Mouse (Mus musculus) embryonic facial prominence, embryonic 10.5 days (tissue): ENCODE data around the gene Zwilch. TPM values are rescaled to one million over a fixed set of nuclear protein-coding genes. Genes with fewer than 3 reads are reported as not detected.

Experiments used
- DNase-seq: peaks from one replicate; pipeline ENCODE4 v3.0.0-alpha.2; 2017; ENCODE audit warnings: low spot score
- H3K27ac ChIP-seq: fragments of 300-500 bp; sonication (generic); replicated peaks from 2 replicates; pipeline ENCODE4 v1.5.1; 2016; ENCODE audit warnings: mild to moderate bottlenecking
- H3K27me3 ChIP-seq: fragments of 300-500 bp; sonication (generic); replicated peaks from 2 replicates; pipeline ENCODE4 v1.6.1; 2016; ENCODE audit warnings: low read depth, mild to moderate bottlenecking; ENCODE audit not compliant: poor library complexity, severe bottlenecking
- H3K36me3 ChIP-seq: fragments of 300-500 bp; sonication (generic); replicated peaks from 2 replicates; pipeline ENCODE4 v1.6.1; 2016; ENCODE audit warnings: mild to moderate bottlenecking, moderate library complexity
- H3K4me1 ChIP-seq: fragments of 300-500 bp; sonication (generic); 2 replicates; pipeline ENCODE4 v1.6.1; 2016
- H3K4me3 ChIP-seq: fragments of 300-500 bp; sonication (generic); 2 replicates; pipeline ENCODE4 v1.5.1; 2016; ENCODE audit warnings: mild to moderate bottlenecking, moderate library complexity
- H3K9me3 ChIP-seq: fragments of 300-500 bp; sonication (generic); 2 replicates; pipeline ENCODE4 v1.6.1; 2016; ENCODE audit warnings: mild to moderate bottlenecking
- WGBS: fragments of 180-500 bp; shearing (Covaris S2); methylation state at CpG from one replicate; pipeline ENCODE4 v1.1.7; 2016; 5-methylcytosine and 5-hydroxymethylcytosine counted together
- polyA plus RNA-seq: library from polyadenylated mRNA; unstranded; fragments of >200 nt; fragmentation: Nextera tagmentation; extraction: Ambion mirVana; gene quantifications from 2 replicates; pipeline ENCODE4 v1.2.1, GENCODE M21; 2016

Gene Zwilch
- polyA plus RNA-seq, 1 experiment from 2014 or later: 43.7 TPM

DNA sequence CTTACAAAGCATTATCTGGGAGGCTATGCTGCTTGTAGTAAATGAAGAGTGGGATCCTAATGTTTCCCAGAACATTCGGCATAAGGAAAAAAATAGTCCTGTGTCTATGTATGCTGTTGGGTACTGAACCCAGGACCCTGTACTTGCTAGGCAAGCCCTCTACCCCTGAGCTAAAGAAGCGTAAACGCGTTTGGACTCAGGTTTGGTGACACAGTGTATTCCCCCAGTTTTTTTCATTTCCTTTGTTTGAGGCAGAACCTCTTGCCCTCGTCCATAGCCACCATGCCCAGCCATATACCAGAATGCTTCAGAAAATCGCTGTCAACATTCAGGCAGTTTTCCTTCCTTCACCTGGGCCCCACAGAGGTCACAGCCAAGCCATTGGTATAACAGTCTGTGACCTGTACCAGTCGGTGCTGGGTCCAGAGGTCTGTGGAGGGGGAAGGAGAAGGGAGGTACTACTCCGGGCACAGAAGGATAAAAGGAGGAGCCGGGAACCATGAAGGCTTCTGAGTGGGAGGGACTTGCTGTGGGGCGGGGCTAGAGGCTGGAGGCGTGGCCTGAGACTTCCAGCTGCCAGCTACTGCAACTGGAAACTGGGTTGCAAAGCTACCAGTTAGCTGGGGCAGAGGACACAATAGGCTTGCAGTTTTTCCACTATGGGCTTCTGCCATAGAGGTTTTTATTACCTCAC, 52.2 kb downstream of the Zwilch start:
- Histone ChIP-seq H3K36me3 (no peaks in the 10 kb centered on the region), H3K27me3 (no peaks in the 10 kb centered on the region), H3K27ac (no peak overlapping the region), H3K4me1 (peaks cover 6% of the 10 kb centered on the region), H3K9me3 (no peaks in the 10 kb centered on the region), H3K4me3 (no peak overlapping the region)
- 37% methylated on average over 11 of the region's 11 CpGs for WGBS
- peak; percentile 48 for DNase-seq

DNA sequence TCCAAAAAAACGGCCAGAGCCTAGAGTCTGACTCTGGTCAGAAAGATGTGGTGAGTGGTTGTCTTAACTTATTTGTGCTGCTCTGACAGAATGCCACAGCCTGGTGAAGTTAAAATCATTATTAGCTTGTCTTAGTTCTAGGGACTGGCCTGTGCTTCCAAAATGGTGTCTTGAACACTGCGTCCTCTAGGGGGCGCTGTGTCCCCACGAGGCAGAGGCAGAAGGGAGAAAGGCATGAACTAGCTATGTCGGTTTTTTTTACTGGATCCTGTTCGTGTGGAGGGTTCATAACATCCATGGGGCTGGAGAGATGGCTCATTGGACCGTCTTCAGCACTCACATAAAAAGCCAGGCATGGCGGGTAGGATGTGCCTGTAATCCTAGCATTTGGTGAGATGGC, 53.0 kb downstream of the Zwilch start:
- Histone ChIP-seq H3K36me3 (no peaks in the 10 kb centered on the region), H3K27me3 (no peaks in the 10 kb centered on the region), H3K9me3 (no peaks in the 10 kb centered on the region), H3K27ac (no peak overlapping the region), H3K4me3 (no peak overlapping the region), H3K4me1 (peaks cover 6% of the 10 kb centered on the region)
- WGBS: 31% methylated on average over 8 of the region's 8 CpGs
- DNase-seq: peak; percentile 74

DNA sequence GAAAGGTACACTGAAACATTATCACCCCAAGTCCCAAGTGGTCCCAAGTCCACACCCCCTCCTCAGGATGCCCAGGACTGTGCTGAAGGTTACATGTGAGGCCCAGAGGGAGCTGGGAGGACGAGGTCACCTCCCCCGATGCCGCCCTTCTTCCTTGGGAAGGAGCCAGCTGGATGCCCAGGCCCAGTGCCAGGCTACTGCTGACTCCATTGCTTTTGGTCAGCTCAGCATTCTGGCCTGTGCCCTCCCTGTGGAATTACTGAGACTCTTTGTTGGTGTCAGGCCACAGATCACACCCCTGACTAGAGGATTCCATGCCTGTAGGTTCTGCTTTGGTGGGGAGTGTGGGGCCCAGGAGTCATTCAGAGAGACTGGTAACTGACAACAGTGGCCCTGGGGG, 56.0 kb downstream of the Zwilch start, which contains the start of gene Lctl:
Gene Lctl, plus strand, starts transcription at position 272 of the 400 bp plus-strand sequence.
- Histone ChIP-seq H3K9me3 (no peaks in the 10 kb centered on the region), H3K4me1 (peaks cover 15% of the 10 kb centered on the region), H3K27ac (no peak within 1 kb of the TSS), H3K27me3 (no peaks in the 10 kb centered on the region), H3K4me3 (no peak within 1 kb of the TSS), H3K36me3 (no peaks in the 10 kb centered on the region)
- 77% methylated on average over 3 of the region's 3 CpGs for WGBS
- no peak for DNase-seq

DNA sequence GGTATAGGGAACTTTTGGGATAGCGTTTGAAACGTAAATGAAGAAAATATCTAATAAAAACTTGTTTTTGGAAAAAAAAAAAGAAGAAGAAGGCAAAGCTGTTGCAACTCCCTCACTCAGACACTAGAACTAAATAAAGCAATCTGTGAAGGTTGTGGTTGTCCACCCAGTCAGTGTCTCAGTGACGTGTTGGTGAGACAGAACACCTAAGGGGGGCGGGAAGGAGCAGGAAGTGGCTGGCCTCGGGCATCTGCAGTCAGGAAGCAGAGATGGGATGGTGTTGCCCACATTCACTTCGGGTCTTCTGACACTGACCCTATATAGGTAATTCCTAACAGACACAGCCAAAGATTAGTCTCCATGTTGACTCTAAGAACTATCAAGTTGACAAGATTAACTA, 57.1 kb downstream of the Zwilch start:
- H3K4me3 ChIP-seq: no peak overlapping the region
- no peaks in the 10 kb centered on the region for H3K9me3 ChIP-seq
- no peak overlapping the region for H3K27ac ChIP-seq
- WGBS: 82% methylated on average over 6 of the region's 6 CpGs
- DNase-seq: no peak
- no peaks in the 10 kb centered on the region for H3K27me3 ChIP-seq
- H3K36me3 ChIP-seq: no peaks in the 10 kb centered on the region
- peaks cover 11% of the 10 kb centered on the region for H3K4me1 ChIP-seq

DNA sequence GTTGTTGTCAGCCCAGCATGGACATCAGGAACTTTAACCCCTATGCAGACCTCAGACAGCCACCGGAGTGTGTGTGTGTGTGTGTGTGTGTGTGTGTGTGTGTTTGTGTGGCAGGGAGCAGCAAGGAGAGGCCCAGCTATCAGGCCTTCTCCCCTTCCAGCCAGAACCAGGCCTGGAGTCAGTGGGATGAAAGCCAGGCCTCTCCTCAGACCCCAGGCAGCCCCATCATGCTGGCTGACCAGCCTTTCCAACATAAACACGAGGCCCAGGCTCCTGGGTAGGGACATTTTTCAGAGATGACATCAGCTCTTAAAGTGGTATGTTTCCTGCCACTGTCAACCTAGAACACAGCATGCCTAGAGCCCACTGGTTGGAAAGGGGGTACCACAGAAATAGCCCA, 58.3 kb downstream of the Zwilch start:
- Histone ChIP-seq H3K36me3 (no peaks in the 10 kb centered on the region), H3K9me3 (no peaks in the 10 kb centered on the region), H3K27me3 (no peaks in the 10 kb centered on the region), H3K4me3 (no peak overlapping the region), H3K4me1 (peaks cover 11% of the 10 kb centered on the region; the same call in 1 of the 2 replicates), H3K27ac (no peak overlapping the region; the same call in 1 of the 2 replicates)
- peak; percentile 63 for DNase-seq
- 52% methylated on average over 2 of the region's 2 CpGs for WGBS

DNA sequence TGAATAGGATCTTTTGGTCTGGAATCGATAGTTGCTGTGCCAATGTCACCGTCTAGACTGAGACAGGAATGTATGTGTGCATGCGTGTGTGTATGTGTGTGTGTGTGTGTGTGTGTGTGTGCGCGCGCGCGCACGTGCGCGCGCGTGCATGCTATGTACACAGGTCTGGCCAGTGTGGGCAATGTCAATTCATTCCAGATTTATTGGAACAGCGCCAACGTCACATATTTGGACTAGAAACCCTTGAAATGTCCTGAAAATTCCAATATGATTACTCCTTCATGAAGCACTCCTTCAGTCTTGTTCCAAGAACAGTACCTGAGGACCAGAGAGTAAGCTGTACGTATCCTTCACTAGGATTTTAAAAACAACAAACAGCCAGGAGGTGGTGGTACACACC, 62.4 kb downstream of the Zwilch start:
- no peak overlapping the region for H3K4me3 ChIP-seq
- H3K27ac ChIP-seq: no peak overlapping the region
- H3K36me3 ChIP-seq: no peaks in the 10 kb centered on the region
- 96% methylated on average over 16 of the region's 16 CpGs for WGBS
- no peak for DNase-seq
- no peaks in the 10 kb centered on the region for H3K9me3 ChIP-seq
- H3K27me3 ChIP-seq: no peaks in the 10 kb centered on the region
- H3K4me1 ChIP-seq: peaks cover 11% of the 10 kb centered on the region; the same call in 1 of the 2 replicates

DNA sequence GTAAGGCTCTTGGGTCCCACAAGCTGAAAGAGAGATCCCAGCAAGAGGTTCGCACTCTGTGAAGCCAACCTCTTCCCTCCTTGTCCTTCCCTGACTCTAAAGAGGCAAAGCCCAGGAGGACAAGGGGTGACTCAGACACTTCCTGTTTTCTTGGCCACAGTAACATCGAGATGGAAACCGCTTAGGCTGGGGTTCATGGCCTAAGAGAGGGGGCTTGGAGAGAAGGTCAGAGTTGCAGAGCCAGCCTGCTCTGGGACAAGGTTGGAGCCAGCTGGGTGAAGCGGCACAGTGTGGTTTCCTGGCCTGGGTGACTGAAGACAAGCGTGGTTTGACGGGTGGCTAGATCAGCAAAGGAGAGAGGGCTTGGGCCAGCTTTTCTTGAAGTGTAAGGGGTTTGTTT, 67.6 kb downstream of the Zwilch start:
- DNase-seq: no peak
- 82% methylated on average over 6 of the region's 6 CpGs for WGBS
- Histone ChIP-seq H3K27me3 (0 out of 2 replicates have a peak, but pooled peaks cover 5% of the 10 kb centered on the region), H3K4me3 (no peak overlapping the region), H3K27ac (no peak overlapping the region), H3K36me3 (no peaks in the 10 kb centered on the region), H3K9me3 (no peaks in the 10 kb centered on the region), H3K4me1 (no peaks in the 10 kb centered on the region; the same call in 1 of the 2 replicates)

DNA sequence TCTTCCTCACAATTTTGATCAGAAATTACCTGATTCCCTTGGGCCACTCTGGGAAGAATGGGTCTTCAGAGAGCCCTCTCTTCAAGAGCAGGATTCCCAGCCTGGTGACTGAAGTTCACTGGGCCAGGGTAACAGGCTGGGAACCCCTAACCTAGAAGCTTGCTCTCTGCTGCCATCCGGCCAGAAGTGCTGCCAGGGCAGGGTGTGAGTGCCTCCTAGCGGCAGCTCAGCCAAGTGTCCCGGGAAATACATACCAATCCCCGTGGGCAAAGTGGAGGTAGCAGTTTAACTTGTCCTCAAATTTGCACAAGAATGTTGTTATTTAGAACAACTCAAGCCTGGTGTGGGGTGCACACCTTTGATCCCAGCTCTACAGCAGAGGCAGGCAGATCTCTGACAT, 72.5 kb downstream of the Zwilch start:
- Histone ChIP-seq H3K9me3 (no peaks in the 10 kb centered on the region), H3K4me1 (no peaks in the 10 kb centered on the region; the same call in 1 of the 2 replicates), H3K27me3 (0 out of 2 replicates have a peak, but pooled peaks cover 5% of the 10 kb centered on the region), H3K4me3 (no peak overlapping the region), H3K27ac (no peak overlapping the region), H3K36me3 (no peaks in the 10 kb centered on the region)
- under 1% methylated on average over 4 of the region's 4 CpGs for WGBS
- DNase-seq: peak; percentile 82

DNA sequence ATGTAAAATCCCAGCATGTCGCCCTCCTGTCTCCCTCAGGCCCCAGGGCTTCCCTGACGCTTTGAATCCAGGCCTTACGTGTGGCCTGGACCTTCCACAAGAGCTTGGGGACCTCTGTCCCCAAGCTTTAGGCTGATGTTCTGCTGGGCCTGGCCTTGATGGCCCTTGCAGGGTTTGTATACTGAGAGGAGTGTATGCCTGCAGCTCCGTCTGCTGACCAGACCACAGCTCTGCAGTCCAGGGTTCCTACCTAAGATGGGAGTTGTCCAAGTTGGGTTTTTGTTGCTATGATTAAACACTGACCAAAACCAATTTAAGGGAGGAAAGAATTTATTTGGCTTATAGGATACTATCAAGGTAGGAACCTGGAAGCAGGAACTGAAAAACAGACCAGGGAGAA, 74.6 kb downstream of the Zwilch start:
- no peaks in the 10 kb centered on the region for H3K9me3 ChIP-seq
- no peak overlapping the region for H3K4me3 ChIP-seq

DNA sequence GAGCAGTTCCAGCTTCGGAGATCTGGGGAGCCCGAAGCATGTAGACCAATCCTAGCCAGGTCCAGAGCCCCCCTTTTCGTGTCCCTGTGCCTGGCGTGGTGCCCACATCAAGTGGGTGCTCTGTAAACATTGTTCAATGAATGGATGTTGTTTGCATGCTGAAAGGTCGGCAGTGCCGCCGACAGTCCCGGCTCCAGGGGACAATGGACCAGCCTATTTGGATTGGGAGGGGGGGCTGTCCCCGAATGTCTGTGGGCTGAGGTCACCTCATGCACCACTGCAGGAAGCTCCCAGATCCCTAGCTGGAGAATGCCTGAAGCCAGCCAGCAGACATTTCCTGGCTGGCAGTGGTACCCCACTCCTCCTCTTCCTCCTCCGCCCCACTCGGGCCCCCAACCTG, 78.8 kb downstream of the Zwilch start:
- no peaks in the 10 kb centered on the region for H3K36me3 ChIP-seq
- peaks cover 13% of the 10 kb centered on the region for H3K4me1 ChIP-seq
- no peaks in the 10 kb centered on the region for H3K27me3 ChIP-seq
- WGBS: 57% methylated on average over 11 of the region's 11 CpGs
- no peak for DNase-seq
- no peaks in the 10 kb centered on the region for H3K9me3 ChIP-seq
- H3K27ac ChIP-seq: peak overlapping the region; percentile 40
- no peak overlapping the region for H3K4me3 ChIP-seq

More for the DNA sequence above, 74.6 kb downstream of the Zwilch start:
- Histone ChIP-seq H3K36me3 (no peaks in the 10 kb centered on the region), H3K27ac (no peak overlapping the region), H3K27me3 (0 out of 2 replicates have a peak, but pooled peaks cover 5% of the 10 kb centered on the region), H3K4me1 (peaks cover 12% of the 10 kb centered on the region)
- WGBS: 62% methylated on average over 4 of the region's 4 CpGs
- DNase-seq: no peak

DNA sequence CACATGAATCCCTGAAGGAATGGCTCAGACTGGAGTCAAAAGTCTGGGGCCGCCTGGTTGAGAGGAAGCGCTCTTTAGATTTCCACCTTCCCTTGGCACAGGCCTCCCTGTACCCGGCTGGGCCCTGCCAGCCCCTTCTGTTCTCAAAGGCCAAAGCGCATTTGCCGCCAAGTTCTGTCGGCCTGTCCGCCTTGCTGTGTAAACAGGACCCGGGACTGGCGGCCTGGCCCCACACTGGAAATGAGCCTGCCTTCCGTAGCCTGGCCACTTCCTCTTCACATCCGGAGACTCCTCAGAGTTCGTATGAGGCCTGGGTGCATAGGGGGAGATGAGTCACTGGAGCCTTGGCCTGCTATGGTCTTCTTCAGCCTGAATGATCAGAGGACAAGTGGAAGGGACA, 83.9 kb downstream of the Zwilch start:
- H3K27ac ChIP-seq: peak overlapping the region; percentile 70
- WGBS: 70% methylated on average over 12 of the region's 12 CpGs
- H3K4me3 ChIP-seq: no peak overlapping the region
- peaks cover 21% of the 10 kb centered on the region for H3K27me3 ChIP-seq
- no peaks in the 10 kb centered on the region for H3K9me3 ChIP-seq
- H3K36me3 ChIP-seq: no peaks in the 10 kb centered on the region
- DNase-seq: no peak
- peaks cover 36% of the 10 kb centered on the region for H3K4me1 ChIP-seq

DNA sequence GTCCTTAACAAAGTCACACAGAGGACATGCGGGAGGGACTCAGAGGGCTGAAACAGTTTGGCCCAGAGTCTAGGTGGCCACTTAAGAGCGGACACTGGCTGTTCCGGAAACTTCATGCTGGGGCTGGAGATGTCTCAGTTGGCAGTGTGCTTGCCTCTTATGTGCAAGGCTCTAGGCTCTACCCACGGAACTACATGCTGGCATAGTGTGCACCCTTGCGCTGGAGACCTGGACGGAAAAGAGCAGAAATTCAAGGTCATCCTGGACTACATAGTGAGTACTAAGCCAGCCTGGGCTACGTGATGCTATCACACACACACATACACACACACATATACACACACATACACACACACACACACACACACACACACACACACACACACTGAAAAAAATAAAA, 84.6 kb downstream of the Zwilch start:
- no peak overlapping the region for H3K27ac ChIP-seq
- no peaks in the 10 kb centered on the region for H3K9me3 ChIP-seq
- H3K36me3 ChIP-seq: no peaks in the 10 kb centered on the region
- 92% methylated on average over 7 of the region's 7 CpGs for WGBS
- H3K4me3 ChIP-seq: no peak overlapping the region
- DNase-seq: no peak
- H3K4me1 ChIP-seq: peaks cover 40% of the 10 kb centered on the region
- H3K27me3 ChIP-seq: peaks cover 27% of the 10 kb centered on the region

DNA sequence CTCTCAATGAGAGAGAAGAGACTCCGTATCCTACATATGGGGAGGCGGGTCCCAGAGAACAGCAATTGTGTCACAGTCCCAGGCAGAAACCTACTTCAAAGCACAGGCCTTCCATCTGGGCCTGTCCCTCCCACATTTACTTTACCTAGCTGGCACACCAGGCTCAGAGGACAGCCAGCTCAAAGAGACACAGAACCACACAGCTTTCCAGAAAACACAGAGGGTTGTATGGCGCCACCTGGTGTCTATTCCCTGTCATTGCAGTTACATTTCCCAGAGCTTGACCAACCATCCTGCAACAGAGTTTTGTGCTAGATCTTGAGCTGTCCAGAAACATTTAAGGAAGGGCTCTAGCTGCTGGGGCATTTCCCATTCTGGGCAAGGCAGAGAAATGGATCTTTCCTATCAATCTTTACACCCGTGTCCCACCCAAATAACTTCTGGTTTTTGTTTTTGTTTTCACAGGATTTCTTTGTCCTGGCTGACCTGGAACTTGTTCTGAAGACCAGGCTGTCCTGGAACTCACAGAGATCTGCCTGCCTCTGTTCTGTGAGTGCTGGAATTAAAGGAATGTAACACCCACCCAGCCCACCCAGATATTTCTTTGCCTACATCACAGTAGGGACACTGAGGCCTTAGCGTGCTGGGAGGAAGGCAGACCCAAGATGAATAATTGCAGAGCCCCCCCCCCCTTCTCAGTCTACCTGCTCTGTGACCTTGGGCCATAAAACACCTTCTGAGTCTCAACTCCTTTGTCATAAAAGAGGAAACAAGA, 85.3 kb downstream of the Zwilch start:
- H3K27ac ChIP-seq: peak overlapping the region; percentile 49; the same call in 1 of the 2 replicates
- H3K4me1 ChIP-seq: peaks cover 40% of the 10 kb centered on the region
- H3K4me3 ChIP-seq: no peak overlapping the region
- peak; percentile 83 for DNase-seq
- H3K9me3 ChIP-seq: no peaks in the 10 kb centered on the region
- H3K36me3 ChIP-seq: no peaks in the 10 kb centered on the region
- peaks cover 34% of the 10 kb centered on the region for H3K27me3 ChIP-seq
- WGBS: 44% methylated on average over 5 of the region's 5 CpGs
